Mouse (Mus musculus): ENCODE measurements around the gene Psmb7. TPM values are rescaled to one million over a fixed set of nuclear protein-coding genes. Genes with fewer than 3 reads are reported as not detected.

Psmb7 gene
- 100 to 1,000 TPM; 220 to 247 TPM for total RNA-seq (2021)
- polyA plus RNA-seq (2012; rRNA removed) = 129 and 237 TPM in 2 replicates
- long read RNA-seq, transcript Psmb7-201 (8 exons, 1,160 nt) = major isoform, 48 of 51 reads
- long read RNA-seq, partial matches to known transcripts = 3 of 51 reads
- long read RNA-seq, other reads (novel, unspliced or antisense) = 0 of 51 reads

GRCm38 (mm10) chr2:38643625-38644427 is at the start of gene Psmb7:
Gene Psmb7, minus strand, starts transcription at chr2:38644087.
- 2% methylated on average over 52 of the region's 52 CpGs for WGBS
- Histone ChIP-seq H3K36me3 (ENCODE audit: control insufficient read depth, insufficient read depth, low read length) (peaks cover 13% of the 10 kb centered on the region), H3K27me3 (ENCODE audit: control insufficient read depth, insufficient read depth, low read length) (no peaks in the 10 kb centered on the region), H3K4me3 (peak within 1 kb of the TSS; percentile 85), H3K4me1 (ENCODE audit: control insufficient read depth, insufficient read depth, low read length) (peaks cover 3% of the 10 kb centered on the region), H3K9ac (ENCODE audit: low read depth, low read length) (peak within 1 kb of the TSS; percentile 92), H3K79me2 (replicated peaks; ENCODE audit: control insufficient read depth, insufficient read depth, low read length) (peaks cover 4% of the 10 kb centered on the region), H3K27ac (peak within 1 kb of the TSS; percentile 79)
- peak; percentile 87 to 90 for DNase-seq
- intact Hi-C loops (cut with DNase I) = loop anchor here (10.0 kb wide), 1 partner anchor 361 kb away; the partner anchor contains the start of genes Arpc5l and Rpl35
- TF ChIP-seq EP300 (IDR thresholded peaks at IDR 0.05; ENCODE audit: insufficient read depth, low read depth, low read length) = no peak
- peak; percentile 77 for TF ChIP-seq POLR2A (IDR thresholded peaks at IDR 0.05; ENCODE audit: insufficient read depth, low read depth, low read length)
- TF ChIP-seq CTCF (IDR thresholded peaks at IDR 0.05) = no peak

GRCm38 (mm10) chr2:38691542-38691941 is 47.7 kb upstream of the Psmb7 start:
- no peak overlapping the region for H3K27ac ChIP-seq
- intact Hi-C loops (cut with DNase I) = no loop called here
- H3K9ac ChIP-seq (ENCODE audit: low read depth, low read length) = no peak overlapping the region
- H3K4me3 ChIP-seq = no peak overlapping the region
- H3K4me1 ChIP-seq (ENCODE audit: control insufficient read depth, insufficient read depth, low read length) = no peaks in the 10 kb centered on the region
- DNase-seq = peak in 1 of 2 experiments; percentile 35
- H3K79me2 ChIP-seq (replicated peaks; ENCODE audit: control insufficient read depth, insufficient read depth, low read length) = no peaks in the 10 kb centered on the region
- H3K36me3 ChIP-seq (ENCODE audit: control insufficient read depth, insufficient read depth, low read length) = no peaks in the 10 kb centered on the region
- TF ChIP-seq POLR2A (IDR thresholded peaks at IDR 0.05; ENCODE audit: insufficient read depth, low read depth, low read length) (no peak), CTCF (IDR thresholded peaks at IDR 0.05) (peak; percentile 61), EP300 (IDR thresholded peaks at IDR 0.05; ENCODE audit: insufficient read depth, low read depth, low read length) (no peak)
- peaks cover 2% of the 10 kb centered on the region; the same call in 1 of the 2 replicates for H3K27me3 ChIP-seq (ENCODE audit: control insufficient read depth, insufficient read depth, low read length)
- WGBS = 22% methylated on average over 8 of the region's 8 CpGs

- H3K4me3 ChIP-seq = no peak overlapping the region
- peaks cover 2% of the 10 kb centered on the region; the same call in 1 of the 2 replicates for H3K27me3 ChIP-seq (ENCODE audit: control insufficient read depth, insufficient read depth, low read length)
- no peak overlapping the region for H3K27ac ChIP-seq
- WGBS = 54% methylated on average over 1 of the region's 1 CpGs
- intact Hi-C loops (cut with DNase I) = no loop called here
- no peak for DNase-seq
- H3K4me1 ChIP-seq (ENCODE audit: control insufficient read depth, insufficient read depth, low read length) = no peaks in the 10 kb centered on the region
- H3K9ac ChIP-seq (ENCODE audit: low read depth, low read length) = no peak overlapping the region
- no peak for TF ChIP-seq POLR2A (IDR thresholded peaks at IDR 0.05; ENCODE audit: insufficient read depth, low read depth, low read length)
- TF ChIP-seq EP300 (IDR thresholded peaks at IDR 0.05; ENCODE audit: insufficient read depth, low read depth, low read length) = no peak
- no peak for TF ChIP-seq CTCF (IDR thresholded peaks at IDR 0.05)
- no peaks in the 10 kb centered on the region for H3K79me2 ChIP-seq (replicated peaks; ENCODE audit: control insufficient read depth, insufficient read depth, low read length)
- H3K36me3 ChIP-seq (ENCODE audit: control insufficient read depth, insufficient read depth, low read length) = no peaks in the 10 kb centered on the region
Measured at GRCm38 (mm10) chr2:38689881-38690280, 46.0 kb upstream of the Psmb7 start.

- no peak for DNase-seq
- H3K9ac ChIP-seq (ENCODE audit: low read depth, low read length) = no peak overlapping the region
- no peak overlapping the region for H3K4me3 ChIP-seq
- peaks cover 2% of the 10 kb centered on the region; the same call in 1 of the 2 replicates for H3K27me3 ChIP-seq (ENCODE audit: control insufficient read depth, insufficient read depth, low read length)
- H3K27ac ChIP-seq = no peak overlapping the region
- TF ChIP-seq CTCF (IDR thresholded peaks at IDR 0.05) = peak; percentile 61
- no peak for TF ChIP-seq POLR2A (IDR thresholded peaks at IDR 0.05; ENCODE audit: insufficient read depth, low read depth, low read length)
- H3K36me3 ChIP-seq (ENCODE audit: control insufficient read depth, insufficient read depth, low read length) = no peaks in the 10 kb centered on the region
- no peaks in the 10 kb centered on the region for H3K4me1 ChIP-seq (ENCODE audit: control insufficient read depth, insufficient read depth, low read length)
- no peaks in the 10 kb centered on the region for H3K79me2 ChIP-seq (replicated peaks; ENCODE audit: control insufficient read depth, insufficient read depth, low read length)
- 6% methylated on average over 29 of the region's 29 CpGs for WGBS
- intact Hi-C loops (cut with DNase I) = no loop called here
Measured at GRCm38 (mm10) chr2:38688791-38689520, 45.1 kb upstream of the Psmb7 start.

- Histone ChIP-seq H3K27me3 (ENCODE audit: control insufficient read depth, insufficient read depth, low read length) (peaks cover 2% of the 10 kb centered on the region; the same call in 1 of the 2 replicates), H3K36me3 (ENCODE audit: control insufficient read depth, insufficient read depth, low read length) (no peaks in the 10 kb centered on the region), H3K79me2 (replicated peaks; ENCODE audit: control insufficient read depth, insufficient read depth, low read length) (no peaks in the 10 kb centered on the region), H3K9ac (ENCODE audit: low read depth, low read length) (no peak overlapping the region), H3K27ac (no peak overlapping the region), H3K4me3 (no peak overlapping the region), H3K4me1 (ENCODE audit: control insufficient read depth, insufficient read depth, low read length) (no peaks in the 10 kb centered on the region)
- DNase-seq = no peak
- TF ChIP-seq CTCF (IDR thresholded peaks at IDR 0.05) (no peak), POLR2A (IDR thresholded peaks at IDR 0.05; ENCODE audit: insufficient read depth, low read depth, low read length) (no peak), EP300 (IDR thresholded peaks at IDR 0.05; ENCODE audit: insufficient read depth, low read depth, low read length) (no peak)
- intact Hi-C loops (cut with DNase I) = no loop called here
- WGBS = 55% methylated on average over 3 of the region's 3 CpGs
Measured at GRCm38 (mm10) chr2:38685746-38686145, 41.9 kb upstream of the Psmb7 start.
